Mouse (Mus musculus) layer of hippocampus, adult 2 months (tissue): Measurements from ENCODE around the gene Clspn. TPM values are rescaled to one million over a fixed set of nuclear protein-coding genes. Genes with fewer than 3 reads are reported as not detected.

Experiments used
- DNase-seq, 2 experiments: peaks; one replicate each; pipeline ENCODE4 v3.0.0; 2022; ENCODE audit warnings: low spot score in 2 of 2
- H3K27ac ChIP-seq: fragments of 200-600 bp; 2 replicates; pipeline ENCODE4 v1.8.1; 2022
- H3K4me3 ChIP-seq: fragments of 200-600 bp; 2 replicates; pipeline ENCODE4 v1.8.1; 2022; ENCODE audit warnings: mild to moderate bottlenecking
- CTCF ChIP-seq: fragments of 200-600 bp; conservative IDR thresholded peaks from 2 replicates; pipeline ENCODE4 v1.8.1; 2022; ENCODE audit warnings: antibody characterized with exemption, mild to moderate bottlenecking, moderate library complexity
- total RNA-seq, 2 experiments: library from RNA; stranded (reverse); gene quantifications; 2 replicates each; pipeline ENCODE4 v1.2.3; 2021

Clspn gene
- total RNA-seq, 2 experiments from 2014 or later: 1.6 to 2.2 TPM

- no peak overlapping the region for H3K27ac ChIP-seq
- DNase-seq: no peak
- H3K4me3 ChIP-seq: no peak overlapping the region
- TF ChIP-seq CTCF: no peak
Observed at GRCm38 (mm10) chr4:126585739-126586138, 29.0 kb downstream of the Clspn start.

GRCm38 (mm10) chr4:126592039-126592438, 35.3 kb downstream of the Clspn start:
- Histone ChIP-seq H3K4me3 (no peak overlapping the region), H3K27ac (no peak overlapping the region)
- TF ChIP-seq CTCF: no peak
- no peak for DNase-seq

- Histone ChIP-seq H3K27ac (no peak overlapping the region), H3K4me3 (no peak overlapping the region)
- peak; percentile 96 for TF ChIP-seq CTCF
- peak; percentile 29 to 73 for DNase-seq
Observed at GRCm38 (mm10) chr4:126599971-126600754, 43.4 kb downstream of the Clspn start.

GRCm38 (mm10) chr4:126601597-126602444, 45.1 kb downstream of the Clspn start:
- Histone ChIP-seq H3K27ac (peak overlapping the region; percentile 36; the same call in 1 of the 2 replicates), H3K4me3 (peak overlapping the region; percentile 37)
- peak; percentile 31 to 36 for DNase-seq
- TF ChIP-seq CTCF: no peak

- TF ChIP-seq CTCF: no peak
- Histone ChIP-seq H3K27ac (peak overlapping the region; percentile 36; the same call in 1 of the 2 replicates), H3K4me3 (peak overlapping the region; percentile 37)
Observed at GRCm38 (mm10) chr4:126602445-126602762, 45.7 kb downstream of the Clspn start.

GRCm38 (mm10) chr4:126604141-126604540, 47.4 kb downstream of the Clspn start:
- no peak for DNase-seq
- no peak overlapping the region for H3K4me3 ChIP-seq
- no peak for TF ChIP-seq CTCF
- no peak overlapping the region for H3K27ac ChIP-seq

More at GRCm38 (mm10) chr4:126602445-126602762, 45.7 kb downstream of the Clspn start:
- DNase-seq: no peak

- H3K4me3 ChIP-seq: no peak overlapping the region
- H3K27ac ChIP-seq: no peak overlapping the region
- no peak for DNase-seq
- no peak for TF ChIP-seq CTCF
Observed at GRCm38 (mm10) chr4:126605751-126606150, 49.0 kb downstream of the Clspn start.

- Histone ChIP-seq H3K4me3 (peak within 1 kb of the TSS; percentile 89), H3K27ac (peak within 1 kb of the TSS; percentile 96)
- DNase-seq: peak; percentile 75 to 81
- 0 out of 2 replicates have a peak, but pooled peaks have one; percentile 5 for TF ChIP-seq CTCF
Observed at GRCm38 (mm10) chr4:126609606-126610181, 53.0 kb downstream of the Clspn start, which contains the start of gene 5730409E04Rik. 5730409E04Rik (plus strand) TSS chr4:126609818.

GRCm38 (mm10) chr4:126611991-126612390, 55.3 kb downstream of the Clspn start:
- Histone ChIP-seq H3K27ac (no peak overlapping the region; the same call in 1 of the 2 replicates), H3K4me3 (no peak overlapping the region; the same call in 1 of the 2 replicates)
- DNase-seq: peak; percentile 16 to 34
- no peak for TF ChIP-seq CTCF

GRCm38 (mm10) chr4:126616312-126616711, 59.6 kb downstream of the Clspn start:
- H3K27ac ChIP-seq: no peak overlapping the region
- TF ChIP-seq CTCF: no peak
- DNase-seq: no peak
- no peak overlapping the region for H3K4me3 ChIP-seq

GRCm38 (mm10) chr4:126619691-126620330, 63.1 kb downstream of the Clspn start:
- H3K27ac ChIP-seq: no peak overlapping the region
- no peak for DNase-seq
- H3K4me3 ChIP-seq: peak overlapping the region; percentile 17
- no peak for TF ChIP-seq CTCF

- no peak for DNase-seq
- H3K27ac ChIP-seq: no peak overlapping the region
- no peak overlapping the region for H3K4me3 ChIP-seq
- TF ChIP-seq CTCF: no peak
Observed at GRCm38 (mm10) chr4:126620349-126620874, 63.7 kb downstream of the Clspn start.
